Mouse (Mus musculus): ENCODE data around the gene Trib3. TPM values are rescaled to one million over a fixed set of nuclear protein-coding genes. Genes with fewer than 3 reads are reported as not detected.

Gene Trib3
- polyA plus RNA-seq, 1 experiment from 2014 or later = 19.6 TPM

GRCm38 (mm10) chr2:152349205-152349604, 5.4 kb upstream of the Trib3 start:
- no peak for ATAC-seq
- ChIA-PET POLR2A (no interaction called here), CTCF (interaction anchor here (3.3 kb wide), 1 partner anchor 14 kb away, joined by 23 read pairs; no protein-coding TSS in a partner anchor)
- no peaks in the 10 kb centered on the region for H3K27me3 ChIP-seq
- in situ Hi-C loops (cut with MboI; ENCODE audit: low pct_unique_long_range_greater_than_20kb) = loop anchor here (5.0 to 25.0 kb wide), 2 partner anchors 242 to 437 kb away; partner anchors contain the start of genes Angpt4 and Srxn1
- DNase-seq (ENCODE audit: low read depth, low spot score) = no peak
- TF ChIP-seq CTCF (IDR thresholded peaks at IDR 0.05) = no peak

- CTCF ChIA-PET = interaction anchor here (0.8 to 1.5 kb wide), 2 partner anchors 16 to 19 kb away, joined by 3 to 11 read pairs; no protein-coding TSS in a partner anchor
- POLR2A ChIA-PET = no interaction called here
- ATAC-seq (no peak), DNase-seq (ENCODE audit: low read depth, low spot score) (no peak)
- H3K27me3 ChIP-seq = no peaks in the 10 kb centered on the region
- TF ChIP-seq CTCF (IDR thresholded peaks at IDR 0.05) = no peak
- in situ Hi-C loops (cut with MboI; ENCODE audit: low pct_unique_long_range_greater_than_20kb) = loop anchor here (5.0 to 25.0 kb wide), 2 partner anchors 240 to 435 kb away; partner anchors contain the start of genes Angpt4 and Srxn1
Observed at GRCm38 (mm10) chr2:152347722-152348121, 3.9 kb upstream of the Trib3 start.

GRCm38 (mm10) chr2:152346776-152347465, 3.1 kb upstream of the Trib3 start:
- TF ChIP-seq CTCF (IDR thresholded peaks at IDR 0.05) = no peak
- in situ Hi-C loops (cut with MboI; ENCODE audit: low pct_unique_long_range_greater_than_20kb) = loop anchor here (5.0 to 25.0 kb wide), 2 partner anchors 240 to 435 kb away; partner anchors contain the start of genes Angpt4 and Srxn1
- ATAC-seq = no peak
- no peak for DNase-seq (ENCODE audit: low read depth, low spot score)
- ChIA-PET POLR2A (interaction anchor here (0.7 kb wide), 1 partner anchor 1572 kb away, joined by 6 read pairs; no protein-coding TSS in a partner anchor), CTCF (interaction anchor here (0.8 to 1.7 kb wide), 3 partner anchors 17 to 21 kb away, joined by 3 to 11 read pairs (median 5); no protein-coding TSS in a partner anchor)
- no peaks in the 10 kb centered on the region for H3K27me3 ChIP-seq

GRCm38 (mm10) chr2:152345393-152345792, 1.6 kb upstream of the Trib3 start:
- ChIA-PET POLR2A (interaction anchor here (0.6 kb wide), 1 partner anchor 65 kb away, joined by 3 read pairs; no protein-coding TSS in a partner anchor), CTCF (interaction anchor here (1.1 to 3.9 kb wide), 5 partner anchors 11 to 39 kb away, joined by 3 to 20 read pairs (median 5); partner anchors contain the start of gene Rbck1)
- DNase-seq (ENCODE audit: low read depth, low spot score) = no peak
- no peak for ATAC-seq
- no peaks in the 10 kb centered on the region for H3K27me3 ChIP-seq
- in situ Hi-C loops (cut with MboI; ENCODE audit: low pct_unique_long_range_greater_than_20kb) = loop anchor here (5.0 to 25.0 kb wide), 2 partner anchors 238 to 433 kb away; partner anchors contain the start of genes Angpt4 and Srxn1
- TF ChIP-seq CTCF (IDR thresholded peaks at IDR 0.05) = no peak

GRCm38 (mm10) chr2:152344909-152345308, 1.1 kb upstream of the Trib3 start:
- no peaks in the 10 kb centered on the region for H3K27me3 ChIP-seq
- TF ChIP-seq CTCF (IDR thresholded peaks at IDR 0.05) = no peak
- in situ Hi-C loops (cut with MboI; ENCODE audit: low pct_unique_long_range_greater_than_20kb) = loop anchor here (5.0 to 25.0 kb wide), 2 partner anchors 238 to 433 kb away; partner anchors contain the start of genes Angpt4 and Srxn1
- DNase-seq (ENCODE audit: low read depth, low spot score) (no peak), ATAC-seq (no peak)
- ChIA-PET CTCF (interaction anchor here (1.1 to 3.9 kb wide), 5 partner anchors 11 to 38 kb away, joined by 3 to 20 read pairs (median 7); partner anchors contain the start of gene Rbck1), POLR2A (interaction anchor here (0.6 to 1.6 kb wide), 2 partner anchors 8 to 64 kb away, joined by 3 to 4 read pairs; no protein-coding TSS in a partner anchor)

- no peaks in the 10 kb centered on the region for H3K27me3 ChIP-seq
- in situ Hi-C loops (cut with MboI; ENCODE audit: low pct_unique_long_range_greater_than_20kb) = loop anchor here (25.0 kb wide), 1 partner anchor 432 kb away; the partner anchor contains the start of gene Angpt4
- ChIA-PET CTCF (interaction anchor here (1.1 to 3.9 kb wide), 8 partner anchors 11 to 241 kb away, joined by 3 to 20 read pairs (median 6); partner anchors contain the start of genes Rbck1 and Tbc1d20), POLR2A (interaction anchor here (1.1 to 1.6 kb wide), 3 partner anchors 8 to 17 kb away, joined by 3 to 6 read pairs (median 4); no protein-coding TSS in a partner anchor)
- ATAC-seq (no peak), DNase-seq (ENCODE audit: low read depth, low spot score) (no peak)
- no peak for TF ChIP-seq CTCF (IDR thresholded peaks at IDR 0.05)
Observed at GRCm38 (mm10) chr2:152344361-152344760, 529 bp upstream of the Trib3 start.

- in situ Hi-C loops (cut with MboI; ENCODE audit: low pct_unique_long_range_greater_than_20kb) = loop anchor here (25.0 kb wide), 1 partner anchor 427 kb away; the partner anchor contains the start of gene Angpt4
- no peaks in the 10 kb centered on the region for H3K27me3 ChIP-seq
- ATAC-seq (no peak), DNase-seq (ENCODE audit: low read depth, low spot score) (no peak)
- TF ChIP-seq CTCF (IDR thresholded peaks at IDR 0.05) = no peak
- CTCF ChIA-PET = interaction anchor here (1.8 kb wide), 1 partner anchor 24 kb away, joined by 7 read pairs; no protein-coding TSS in a partner anchor
- POLR2A ChIA-PET = interaction anchor here (1.1 kb wide), 1 partner anchor 46 kb away, joined by 3 read pairs; the partner anchor contains the start of gene Tbc1d20
Observed at GRCm38 (mm10) chr2:152339631-152340179, 4.1 kb downstream of the Trib3 start.

GRCm38 (mm10) chr2:152338319-152338718, 5.5 kb downstream of the Trib3 start:
- no peak for ATAC-seq
- DNase-seq (ENCODE audit: low read depth, low spot score) = no peak
- no peak for TF ChIP-seq CTCF (IDR thresholded peaks at IDR 0.05)
- CTCF ChIA-PET = interaction anchor here (1.8 kb wide), 1 partner anchor 25 kb away, joined by 7 read pairs; no protein-coding TSS in a partner anchor
- H3K27me3 ChIP-seq = no peaks in the 10 kb centered on the region
- in situ Hi-C loops (cut with MboI; ENCODE audit: low pct_unique_long_range_greater_than_20kb) = loop anchor here (25.0 kb wide), 1 partner anchor 426 kb away; the partner anchor contains the start of gene Angpt4
- POLR2A ChIA-PET = no interaction called here

- no peak for DNase-seq (ENCODE audit: low read depth, low spot score)
- no peak for ATAC-seq
- TF ChIP-seq CTCF (IDR thresholded peaks at IDR 0.05) = no peak
- no peaks in the 10 kb centered on the region for H3K27me3 ChIP-seq
- in situ Hi-C loops (cut with MboI; ENCODE audit: low pct_unique_long_range_greater_than_20kb) = loop anchor here (25.0 kb wide), 1 partner anchor 425 kb away; the partner anchor contains the start of gene Angpt4
- CTCF ChIA-PET = interaction anchor here (1.3 to 1.8 kb wide), 2 partner anchors 26 to 87 kb away, joined by 3 to 7 read pairs; no protein-coding TSS in a partner anchor
- POLR2A ChIA-PET = no interaction called here
Observed at GRCm38 (mm10) chr2:152337591-152338212, 6.1 kb downstream of the Trib3 start.
